In genomic region chr7:127011051-127011450, GRCm38 (mm10) we compare ENCODE assay signal across 33 mouse cellular contexts. TPM values are rescaled to one million over a fixed set of nuclear protein-coding genes. Genes with fewer than 3 reads are reported as not detected.
DNase-seq lines count a peak whose midpoint lies in the region; ATAC-seq and TF ChIP-seq lines count a peak whose summit lies in the region.
"Had no signal": no experiment of that assay in that cellular context is flagged by ENCODE, and none has a peak within 500 bp of the region (broad histone marks: within the 10 kb centered on the region; RNA-seq: fewer than 3 reads in every experiment).

No protein-coding gene starts in this region.

- ATAC-seq in liver, embryonic 11.5 days (replicated peaks; ENCODE audit: low FRiP score), result no peak
- ATAC-seq in forebrain, embryonic 11.5 days (replicated peaks; ENCODE audit: low FRiP score), result no peak
- ATAC-seq: activated CD4-positive, CD25-positive, alpha-beta regulatory T cell, adult 4 months; CD4-positive, CD25-positive, alpha-beta regulatory T cell, adult 4 months; forebrain, embryonic 15.5 days; hindbrain, postnatal 0 days had no signal

- H3K4me1 ChIP-seq in ES-Bruce4 (ENCODE audit: control insufficient read depth, insufficient read depth, low read length), result peaks cover 7% of the 10 kb centered on the region
- peaks cover 38% of the 10 kb centered on the region for H3K4me1 ChIP-seq in liver, embryonic 11.5 days (replicated peaks; ENCODE audit: control insufficient read depth, insufficient read depth, low read length)
- H3K4me1 ChIP-seq in forebrain, embryonic 11.5 days (replicated peaks; ENCODE audit: control insufficient read depth, insufficient read depth, low read length), result peaks cover 6% of the 10 kb centered on the region

- peak overlapping the region; percentile 32; the same call in 1 of the 2 replicates for H3K27ac ChIP-seq in layer of hippocampus, adult 2 months
- peak overlapping the region; percentile 20; the same call in 1 of the 2 replicates for H3K27ac ChIP-seq in ES-Bruce4 (ENCODE audit: insufficient read depth, low read length)
- H3K27ac ChIP-seq in liver, embryonic 11.5 days (ENCODE audit: low read depth, low read length), result 0 out of 2 replicates have a peak overlapping the region, but pooled peaks have one; percentile 41
- peak overlapping the region; percentile 19 for H3K27ac ChIP-seq in macrophage
- no peak overlapping the region for H3K27ac ChIP-seq in forebrain, embryonic 11.5 days (ENCODE audit: low read depth, low read length)
- H3K27ac ChIP-seq: embryonic facial prominence, embryonic 12.5 days; forebrain, embryonic 15.5 days; hindbrain, embryonic 12.5 days; hindbrain, postnatal 0 days; limb, embryonic 10.5 days; limb, embryonic 15.5 days; stomach, postnatal 0 days had no signal

- H3K79me2 ChIP-seq in macrophage (ENCODE audit: inconsistent target), result peaks cover 100% of the 10 kb centered on the region

- no peak for DNase-seq in layer of hippocampus, adult 2 months (ENCODE audit: low spot score in 2 of 2)
- DNase-seq in layer of hippocampus, adult 11-12 months (ENCODE audit: low spot score), result no peak
- DNase-seq in liver, embryonic 11.5 days (ENCODE audit: low spot score), result no peak
- no peak for DNase-seq in forebrain, embryonic 11.5 days (ENCODE audit: low spot score)
- DNase-seq in heart, adult 11 months, result no peak
- no peak for DNase-seq in urinary bladder, postnatal 36 days (ENCODE audit: low spot score in 2 of 2)
- DNase-seq: adrenal gland, adult 2 months; adrenal gland, postnatal 36 days; cerebellum, adult 8-10 months; embryo, embryonic 11 days; heart, postnatal 14 days; kidney, adult 11 months; kidney, postnatal 14 days; lung, embryonic 14.5 days; midbrain, embryonic 14.5 days; right cerebral cortex, postnatal 14 days; thymus, adult 18-20 months; thymus, postnatal 25 days had no signal

- 0 out of 2 replicates have a peak overlapping the region, but pooled peaks have one; percentile 22 for H3K9ac ChIP-seq in ES-Bruce4 (ENCODE audit: low read depth, poor library complexity, severe bottlenecking)
- no peak overlapping the region for H3K9ac ChIP-seq in liver, embryonic 11.5 days (ENCODE audit: low read depth, low read length)
- H3K9ac ChIP-seq in forebrain, embryonic 11.5 days (ENCODE audit: low read length), result no peak overlapping the region
- H3K9ac ChIP-seq: embryonic facial prominence, embryonic 12.5 days; forebrain, embryonic 15.5 days; hindbrain, embryonic 12.5 days; limb, embryonic 15.5 days; lung, embryonic 14.5 days had no signal

- H3K27me3 ChIP-seq in ES-Bruce4 (ENCODE audit: control insufficient read depth, insufficient read depth, low read length, poor library complexity, severe bottlenecking), result no peaks in the 10 kb centered on the region
- no peaks in the 10 kb centered on the region for H3K27me3 ChIP-seq in liver, embryonic 11.5 days (replicated peaks; ENCODE audit: control insufficient read depth, insufficient read depth, low read length)
- no peaks in the 10 kb centered on the region for H3K27me3 ChIP-seq in forebrain, embryonic 11.5 days (ENCODE audit: control insufficient read depth, insufficient read depth, low read length)
- H3K27me3 ChIP-seq: embryonic facial prominence, embryonic 12.5 days; forebrain, embryonic 15.5 days; hindbrain, embryonic 12.5 days; limb, embryonic 15.5 days had no signal

- WGBS in liver, embryonic 11.5 days, result 96% methylated on average over 2 of the region's 2 CpGs
- 79% methylated on average over 2 of the region's 2 CpGs for WGBS in macrophage (ENCODE audit: missing documents)
- WGBS in forebrain, embryonic 11.5 days, result 97% methylated on average over 2 of the region's 2 CpGs

- H3K36me3 ChIP-seq in ES-Bruce4 (ENCODE audit: control insufficient read depth, insufficient read depth, low read length, poor library complexity, severe bottlenecking) (peaks cover 9% of the 10 kb centered on the region), macrophage (ENCODE audit: inconsistent target) (no peaks in the 10 kb centered on the region)
- peaks cover 13% of the 10 kb centered on the region for H3K36me3 ChIP-seq in liver, embryonic 11.5 days (ENCODE audit: control insufficient read depth, insufficient read depth, low read length)
- peaks cover 2% of the 10 kb centered on the region for H3K36me3 ChIP-seq in forebrain, embryonic 11.5 days (ENCODE audit: control insufficient read depth, insufficient read depth, low read length)

- H3K9me3 ChIP-seq in ES-Bruce4 (replicated peaks; ENCODE audit: control insufficient read depth, insufficient read depth, low read length, poor library complexity, severe bottlenecking), result no peaks in the 10 kb centered on the region
- no peaks in the 10 kb centered on the region for H3K9me3 ChIP-seq in liver, embryonic 11.5 days (ENCODE audit: control insufficient read depth, low read length)
- H3K9me3 ChIP-seq in forebrain, embryonic 11.5 days (ENCODE audit: control insufficient read depth, low read length), result no peaks in the 10 kb centered on the region
- H3K9me3 ChIP-seq: embryonic facial prominence, embryonic 12.5 days; forebrain, embryonic 15.5 days; hindbrain, embryonic 12.5 days; limb, embryonic 10.5 days; limb, embryonic 15.5 days had no signal

- H3K4me3 ChIP-seq in layer of hippocampus, adult 2 months, result no peak overlapping the region
- no peak overlapping the region for H3K4me3 ChIP-seq in ES-Bruce4 (ENCODE audit: low read depth, low read length)
- H3K4me3 ChIP-seq in liver, embryonic 11.5 days (ENCODE audit: low read depth, low read length), result no peak overlapping the region
- no peak overlapping the region for H3K4me3 ChIP-seq in macrophage (ENCODE audit: inconsistent target)
- no peak overlapping the region for H3K4me3 ChIP-seq in forebrain, embryonic 11.5 days (ENCODE audit: low read depth, low read length)
- H3K4me3 ChIP-seq: embryonic facial prominence, embryonic 12.5 days; forebrain, embryonic 15.5 days; hindbrain, embryonic 12.5 days; limb, embryonic 10.5 days; limb, embryonic 15.5 days had no signal

- no peak overlapping the region for H3K4me2 ChIP-seq in liver, embryonic 11.5 days
- H3K4me2 ChIP-seq in forebrain, embryonic 11.5 days (ENCODE audit: low read depth, low read length, severe bottlenecking), result no peak overlapping the region
- H3K4me2 ChIP-seq: embryonic facial prominence, embryonic 12.5 days; forebrain, embryonic 15.5 days; hindbrain, embryonic 12.5 days; limb, embryonic 15.5 days; lung, embryonic 14.5 days had no signal

- TF ChIP-seq EP300 in ES-Bruce4 (IDR thresholded peaks at IDR 0.05; ENCODE audit: insufficient read depth, low read depth, low read length), result no peak

- no peak for TF ChIP-seq POLR2A in ES-Bruce4 (IDR thresholded peaks at IDR 0.05; ENCODE audit: insufficient read depth, low read length)

- TF ChIP-seq CTCF in layer of hippocampus, adult 2 months (conservative IDR thresholded peaks at IDR 0.05), result no peak
- no peak for TF ChIP-seq CTCF in ES-Bruce4 (IDR thresholded peaks at IDR 0.05; ENCODE audit: low read depth, low read length)

RNA-seq across cellular contexts. Expression of gene Mvp, which starts 3.4 kb away (rescaled TPM):
- 10 to 100 TPM in 1 of 2 experiments, 1 to 10 TPM in 1; 8.0 to 10.1 TPM for total RNA-seq in layer of hippocampus, adult 2 months (2021)
- polyA plus RNA-seq in ES-Bruce4 (2011; ENCODE audit: insufficient read depth, insufficient read length, low read depth, missing spikeins) (17.9 and 18.8 TPM in 2 replicates), macrophage (2018) (88.1 to 116 TPM (median 99.9 TPM) in 3 replicates)
- 8.3 and 9.4 TPM in 2 replicates for polyA plus RNA-seq in liver, embryonic 11.5 days (2014; fragmentation: Nextera tagmentation; extraction: Ambion mirVana)
- total RNA-seq in macrophage (2018; cell fraction: chromatin; rRNA removed), result 100 to 1,000 TPM in 24 of 26 experiments, 10 to 100 TPM in 2; 88.0 to 236 (median 160) TPM
- 100 to 1,000 TPM; 107 to 189 (median 138) TPM for total RNA-seq in macrophage (2018; cell fraction: cytosol; rRNA removed)
- 100 to 1,000 TPM in 25 of 26 experiments, 10 to 100 TPM in 1; 88.8 to 249 (median 167) TPM for total RNA-seq in macrophage (2018; cell fraction: nucleus; rRNA removed)
- 3.9 and 4.4 TPM in 2 replicates for polyA plus RNA-seq in forebrain, embryonic 11.5 days (2014; fragmentation: Nextera tagmentation; extraction: Ambion mirVana)

RNA-seq across cellular contexts. Expression of gene Pagr1b, which starts 5.2 kb away (rescaled TPM):
- under 1 TPM in 1 of 2 experiments, not detected in 1; 0.90 TPM for total RNA-seq in layer of hippocampus, adult 2 months (2021)
- polyA plus RNA-seq in ES-Bruce4 (2011; ENCODE audit: insufficient read depth, insufficient read length, low read depth, missing spikeins) (22.1 and 26.6 TPM in 2 replicates), macrophage (2018) (1.4 to 5.2 TPM in 2 of 3 replicates, not detected in the other)
- 0.41 TPM in 1 of 2 replicates, not detected in the other for polyA plus RNA-seq in liver, embryonic 11.5 days (2014; fragmentation: Nextera tagmentation; extraction: Ambion mirVana)
- 1 to 10 TPM in 20 of 26 experiments, not detected in 6; 1.9 to 9.3 (median 4.3) TPM for total RNA-seq in macrophage (2018; cell fraction: chromatin; rRNA removed)
- 1 to 10 TPM in 13 of 26 experiments, under 1 TPM in 7, not detected in 6; 0.32 to 3.0 (median 1.8) TPM for total RNA-seq in macrophage (2018; cell fraction: cytosol; rRNA removed)
- total RNA-seq in macrophage (2018; cell fraction: nucleus; rRNA removed), result 10 to 100 TPM in 2 of 26 experiments, 1 to 10 TPM in 14, not detected in 10; 1.2 to 14.7 (median 3.1) TPM
- polyA plus RNA-seq in forebrain, embryonic 11.5 days (2014; fragmentation: Nextera tagmentation; extraction: Ambion mirVana), result not detected in 2 replicates
- total RNA-seq: heart, postnatal 14 days; layer of hippocampus, adult 18-20 months had no signal
- polyA plus RNA-seq: activated CD4-positive, CD25-positive, alpha-beta regulatory T cell, adult 4 months; forebrain, embryonic 15.5 days; heart, embryonic 14.5 days; lung, embryonic 14.5 days; midbrain, embryonic 14.5 days; neural tube, embryonic 14.5 days; stomach, postnatal 0 days had no signal

RNA-seq across cellular contexts. Expression of gene Pagr1a, which starts 6.1 kb away (rescaled TPM):
- total RNA-seq in layer of hippocampus, adult 2 months (2021), result 10 to 100 TPM; 17.4 to 43.4 TPM
- polyA plus RNA-seq in ES-Bruce4 (2011; ENCODE audit: insufficient read depth, insufficient read length, low read depth, missing spikeins), result 12.7 and 27.9 TPM in 2 replicates
- polyA plus RNA-seq in liver, embryonic 11.5 days (2014; fragmentation: Nextera tagmentation; extraction: Ambion mirVana), result 45.6 and 75.0 TPM in 2 replicates
- 10 to 100 TPM in 4 of 26 experiments, 1 to 10 TPM in 5, not detected in 17; 2.7 to 16.1 (median 9.6) TPM for total RNA-seq in macrophage (2018; cell fraction: chromatin; rRNA removed)
- 10 to 100 TPM in 20 of 26 experiments, 1 to 10 TPM in 6; 4.4 to 37.7 (median 16.9) TPM for total RNA-seq in macrophage (2018; cell fraction: cytosol; rRNA removed)
- total RNA-seq in macrophage (2018; cell fraction: nucleus; rRNA removed), result 10 to 100 TPM in 6 of 26 experiments, 1 to 10 TPM in 7, not detected in 13; 1.5 to 20.5 (median 7.7) TPM
- 1.1 to 15.9 TPM (median 13.4 TPM) in 3 replicates for polyA plus RNA-seq in macrophage (2018)
- polyA plus RNA-seq in forebrain, embryonic 11.5 days (2014; fragmentation: Nextera tagmentation; extraction: Ambion mirVana), result 60.5 and 72.4 TPM in 2 replicates

RNA-seq across cellular contexts. Expression of gene Gm42742, which starts 9.8 kb away (rescaled TPM):
- 10 to 100 TPM; 53.6 to 62.4 TPM for total RNA-seq in layer of hippocampus, adult 2 months (2021)
- polyA plus RNA-seq in ES-Bruce4 (2011; ENCODE audit: insufficient read depth, insufficient read length, low read depth, missing spikeins) (2.2 and 23.9 TPM in 2 replicates), macrophage (2018) (15.3 to 31.9 TPM (median 18.2 TPM) in 3 replicates)
- 19.8 and 52.9 TPM in 2 replicates for polyA plus RNA-seq in liver, embryonic 11.5 days (2014; fragmentation: Nextera tagmentation; extraction: Ambion mirVana)
- 10 to 100 TPM in 15 of 26 experiments, 1 to 10 TPM in 9, under 1 TPM in 1, not detected in 1; 0.36 to 36.4 (median 12.7) TPM for total RNA-seq in macrophage (2018; cell fraction: chromatin; rRNA removed)
- 10 to 100 TPM in 22 of 26 experiments, 1 to 10 TPM in 4; 1.8 to 40.9 (median 20.4) TPM for total RNA-seq in macrophage (2018; cell fraction: cytosol; rRNA removed)
- total RNA-seq in macrophage (2018; cell fraction: nucleus; rRNA removed), result 10 to 100 TPM in 21 of 26 experiments, 1 to 10 TPM in 5; 7.5 to 42.8 (median 18.3) TPM
- polyA plus RNA-seq in forebrain, embryonic 11.5 days (2014; fragmentation: Nextera tagmentation; extraction: Ambion mirVana), result 60.9 and 64.7 TPM in 2 replicates

RNA-seq across cellular contexts. Expression of gene Prrt2, which starts 10.0 kb away (rescaled TPM):
- 100 to 1,000 TPM; 243 to 275 TPM for total RNA-seq in layer of hippocampus, adult 2 months (2021)
- polyA plus RNA-seq in ES-Bruce4 (2011; ENCODE audit: insufficient read depth, insufficient read length, low read depth, missing spikeins) (3.5 and 6.7 TPM in 2 replicates), macrophage (2018) (not detected in 3 replicates)
- polyA plus RNA-seq in liver, embryonic 11.5 days (2014; fragmentation: Nextera tagmentation; extraction: Ambion mirVana), result 4.5 and 5.4 TPM in 2 replicates
- 1 to 10 TPM in 3 of 26 experiments, under 1 TPM in 10, not detected in 13; 0.21 to 3.0 (median 0.60) TPM for total RNA-seq in macrophage (2018; cell fraction: chromatin; rRNA removed)
- not detected for total RNA-seq in macrophage (2018; cell fraction: cytosol; rRNA removed)
- total RNA-seq in macrophage (2018; cell fraction: nucleus; rRNA removed), result 1 to 10 TPM in 2 of 26 experiments, under 1 TPM in 9, not detected in 15; 0.30 to 1.6 (median 0.85) TPM
- 9.6 and 10.3 TPM in 2 replicates for polyA plus RNA-seq in forebrain, embryonic 11.5 days (2014; fragmentation: Nextera tagmentation; extraction: Ambion mirVana)
- total RNA-seq: monocyte, adult 5-6 weeks had no signal
